Mouse (Mus musculus) kidney, postnatal 0 days (tissue): ENCODE measurements around the gene Abhd6. TPM values are rescaled to one million over a fixed set of nuclear protein-coding genes. Genes with fewer than 3 reads are reported as not detected.

Source experiments
- ATAC-seq: fragments of 200-750 bp; cut with Nextera tagmentation; replicated peaks from 2 replicates; pipeline ENCODE4 v1.8.0; 2017; ENCODE audit warnings: low read depth, moderate number of reproducible peaks, moderate TSS enrichment, moderate library complexity; ENCODE audit not compliant: low FRiP score
- DNase-seq: peaks from one replicate; pipeline ENCODE4 v3.0.0-alpha.2; 2016; ENCODE audit warnings: low spot score
- H3K27ac ChIP-seq: fragments of 300-500 bp; sonication (generic); 2 replicates; pipeline ENCODE4 v1.5.1; 2014; ENCODE audit warnings: mild to moderate bottlenecking
- H3K27me3 ChIP-seq: fragments of 300-500 bp; sonication (generic); 2 replicates; pipeline ENCODE4 v1.6.1; 2014; ENCODE audit warnings: low read length, mixed read lengths; ENCODE audit not compliant: insufficient read depth
- H3K36me3 ChIP-seq: fragments of 300-500 bp; sonication (generic); 2 replicates; pipeline ENCODE4 v1.6.1; 2014; ENCODE audit warnings: low read length, mixed read lengths; ENCODE audit not compliant: insufficient read depth
- H3K4me1 ChIP-seq: fragments of 300-500 bp; sonication (generic); replicated peaks from 2 replicates; pipeline ENCODE4 v1.6.1; 2014; ENCODE audit warnings: antibody characterized with exemption, low read length, mixed read lengths; ENCODE audit not compliant: insufficient read depth
- H3K4me2 ChIP-seq: fragments of 300-500 bp; sonication (generic); 2 replicates; pipeline ENCODE4 v1.6.1; 2014; ENCODE audit warnings: mild to moderate bottlenecking, low read length, moderate library complexity, mixed read lengths
- H3K4me3 ChIP-seq: fragments of 300-500 bp; sonication (generic); replicated peaks from 2 replicates; pipeline ENCODE4 v1.5.1; 2014; ENCODE audit warnings: low read depth, low read length
- H3K9ac ChIP-seq: fragments of 300-500 bp; sonication (generic); 2 replicates; pipeline ENCODE4 v1.6.1; 2014; ENCODE audit warnings: low read depth, low read length
- H3K9me3 ChIP-seq: fragments of 300-500 bp; sonication (generic); replicated peaks from 2 replicates; pipeline ENCODE4 v1.6.1; 2016; ENCODE audit warnings: low read length, inconsistent platforms, mixed read lengths
- CTCF ChIP-seq: IDR thresholded peaks from 2 replicates; pipeline ENCODE4 v1.5.1; 2016; ENCODE audit warnings: antibody characterized with exemption, low read depth, mild to moderate bottlenecking, moderate library complexity
- WGBS: fragments of 180-500 bp; shearing (Covaris S2); extraction: QIAGEN DNeasy Blood & Tissue Kit; methylation state at CpG from one replicate; pipeline ENCODE4 v1.1.7; 2014; 5-methylcytosine and 5-hydroxymethylcytosine counted together
- polyA plus RNA-seq: library from polyadenylated mRNA; unstranded; fragments of >200 nt; fragmentation: Nextera tagmentation; extraction: Ambion mirVana; gene quantifications from 2 replicates; pipeline ENCODE4 v1.2.1, GENCODE M21; 2015

Gene Abhd6
- polyA plus RNA-seq, 1 experiment from 2014 or later, result 41.6 TPM

DNA sequence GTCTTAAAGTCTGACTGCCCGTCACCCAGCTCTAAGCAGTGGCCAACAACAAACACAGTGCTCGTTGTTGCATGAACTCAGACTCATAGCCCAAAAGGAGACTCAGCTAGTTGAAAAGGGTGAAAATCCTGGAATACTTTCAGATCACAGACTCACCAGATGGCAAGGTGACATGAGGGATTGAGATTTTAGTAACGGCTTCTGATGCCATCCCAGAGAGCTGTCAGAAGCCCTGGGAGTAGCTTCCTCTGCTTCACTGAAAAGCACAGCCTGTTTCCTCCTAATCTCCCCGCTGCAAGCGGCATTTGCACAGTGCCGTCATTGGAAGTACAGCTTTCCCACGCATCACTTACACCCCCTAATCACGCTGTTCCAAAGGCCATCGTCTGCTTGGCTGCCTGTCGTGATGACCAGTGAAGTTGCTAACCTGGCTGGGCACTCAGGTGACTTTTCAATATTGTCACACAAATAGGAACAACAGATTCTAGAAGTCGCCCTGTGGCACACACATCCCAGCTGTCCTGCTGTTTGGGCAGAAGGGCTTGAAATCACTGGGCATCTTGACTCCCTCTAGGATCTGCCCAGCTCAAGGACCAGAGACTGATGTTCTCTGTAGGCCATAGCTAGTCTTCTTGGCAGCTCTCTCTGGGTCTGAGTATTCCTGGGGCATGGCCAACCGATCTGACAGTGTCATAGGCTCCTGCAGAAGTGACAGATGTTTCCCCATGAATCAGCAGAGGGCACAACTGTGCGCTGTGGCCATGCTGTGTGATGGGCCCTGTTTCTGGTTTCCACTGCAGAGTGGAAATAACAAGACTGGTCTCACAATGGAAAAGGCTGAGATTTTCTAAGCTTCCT is 29.6 kb downstream of the Abhd6 start:
- ATAC-seq, result no peak
- DNase-seq, result no peak
- Histone ChIP-seq H3K9ac (no peak overlapping the region), H3K27ac (no peak overlapping the region), H3K27me3 (no peaks in the 10 kb centered on the region), H3K4me1 (no peaks in the 10 kb centered on the region), H3K4me2 (no peak overlapping the region), H3K4me3 (no peak overlapping the region), H3K9me3 (no peaks in the 10 kb centered on the region), H3K36me3 (no peaks in the 10 kb centered on the region)
- TF ChIP-seq CTCF, result no peak
- WGBS, result 60% methylated on average over 13 of the region's 13 CpGs

DNA sequence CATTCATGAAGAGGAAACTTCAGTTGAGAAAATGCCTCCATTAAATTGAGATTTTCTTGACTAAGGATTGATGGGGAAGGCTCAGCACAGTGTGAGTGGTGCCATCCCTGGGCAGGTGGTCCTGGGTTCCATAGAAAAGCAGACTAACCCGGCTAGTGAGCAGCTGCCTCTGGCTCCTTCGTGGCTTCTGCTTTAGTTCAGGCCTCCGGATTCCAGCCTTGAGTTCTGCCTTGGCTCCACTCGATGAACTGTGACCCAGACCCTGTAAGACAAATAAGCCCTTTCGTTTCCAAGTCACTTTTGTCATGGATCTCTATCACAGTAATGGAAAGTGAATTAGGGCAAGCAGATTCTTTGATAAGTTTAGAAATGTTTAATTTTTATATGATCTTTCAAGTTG is 31.9 kb downstream of the Abhd6 start:
- Histone ChIP-seq H3K9ac (no peak overlapping the region), H3K4me3 (no peak overlapping the region), H3K4me2 (no peak overlapping the region), H3K9me3 (no peaks in the 10 kb centered on the region), H3K36me3 (no peaks in the 10 kb centered on the region), H3K27ac (no peak overlapping the region), H3K4me1 (no peaks in the 10 kb centered on the region), H3K27me3 (no peaks in the 10 kb centered on the region)
- no peak for ATAC-seq
- DNase-seq, result no peak
- no peak for TF ChIP-seq CTCF
- 48% methylated on average over 5 of the region's 5 CpGs for WGBS

- Histone ChIP-seq H3K9me3 (no peaks in the 10 kb centered on the region), H3K36me3 (no peaks in the 10 kb centered on the region), H3K4me2 (no peak overlapping the region), H3K27ac (no peak overlapping the region), H3K9ac (no peak overlapping the region), H3K4me3 (no peak overlapping the region), H3K4me1 (no peaks in the 10 kb centered on the region), H3K27me3 (no peaks in the 10 kb centered on the region)
- no peak for ATAC-seq
- no peak for TF ChIP-seq CTCF
- DNase-seq, result no peak
- 91% methylated on average over 6 of the region's 6 CpGs for WGBS
These were observed 33.2 kb downstream of the Abhd6 start for GRCm38 (mm10) chr14:8035951-8036350.

- 79% methylated on average over 5 of the region's 5 CpGs for WGBS
- no peak overlapping the region for H3K4me3 ChIP-seq
- no peaks in the 10 kb centered on the region for H3K9me3 ChIP-seq
- no peaks in the 10 kb centered on the region for H3K36me3 ChIP-seq
- H3K9ac ChIP-seq, result no peak overlapping the region
- no peak for ATAC-seq
- no peak overlapping the region for H3K27ac ChIP-seq
- DNase-seq, result no peak
- no peak for TF ChIP-seq CTCF
- no peak overlapping the region for H3K4me2 ChIP-seq
- no peaks in the 10 kb centered on the region for H3K4me1 ChIP-seq
- no peaks in the 10 kb centered on the region for H3K27me3 ChIP-seq
These were observed 33.7 kb downstream of the Abhd6 start for GRCm38 (mm10) chr14:8036406-8036805.

DNA sequence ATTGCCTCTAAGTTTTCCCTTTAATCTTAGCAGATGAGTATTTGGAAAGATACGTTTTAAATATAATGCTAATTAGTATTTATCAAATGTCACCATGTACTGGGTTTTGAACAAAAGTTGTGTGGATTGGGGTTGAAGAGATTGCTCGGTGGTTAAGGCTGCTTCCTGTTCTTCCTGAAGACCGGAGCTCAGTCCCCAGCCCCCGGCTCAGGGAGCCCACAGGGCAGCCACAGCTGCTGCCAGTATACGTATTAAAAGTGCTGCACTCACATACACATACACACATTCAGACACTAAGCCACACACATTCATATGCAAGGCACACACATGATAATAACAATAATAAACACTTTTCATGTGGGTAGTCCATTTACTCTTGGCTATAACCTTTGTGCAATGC is 35.4 kb downstream of the Abhd6 start:
- H3K36me3 ChIP-seq, result 0 out of 2 replicates have a peak, but pooled peaks cover 3% of the 10 kb centered on the region
- DNase-seq (no peak), ATAC-seq (no peak)
- H3K27me3 ChIP-seq, result no peaks in the 10 kb centered on the region
- no peak overlapping the region for H3K9ac ChIP-seq
- H3K4me1 ChIP-seq, result no peaks in the 10 kb centered on the region
- H3K9me3 ChIP-seq, result no peaks in the 10 kb centered on the region
- 84% methylated on average over 5 of the region's 5 CpGs for WGBS
- H3K4me3 ChIP-seq, result no peak overlapping the region
- H3K27ac ChIP-seq, result no peak overlapping the region
- TF ChIP-seq CTCF, result no peak
- no peak overlapping the region for H3K4me2 ChIP-seq

DNA sequence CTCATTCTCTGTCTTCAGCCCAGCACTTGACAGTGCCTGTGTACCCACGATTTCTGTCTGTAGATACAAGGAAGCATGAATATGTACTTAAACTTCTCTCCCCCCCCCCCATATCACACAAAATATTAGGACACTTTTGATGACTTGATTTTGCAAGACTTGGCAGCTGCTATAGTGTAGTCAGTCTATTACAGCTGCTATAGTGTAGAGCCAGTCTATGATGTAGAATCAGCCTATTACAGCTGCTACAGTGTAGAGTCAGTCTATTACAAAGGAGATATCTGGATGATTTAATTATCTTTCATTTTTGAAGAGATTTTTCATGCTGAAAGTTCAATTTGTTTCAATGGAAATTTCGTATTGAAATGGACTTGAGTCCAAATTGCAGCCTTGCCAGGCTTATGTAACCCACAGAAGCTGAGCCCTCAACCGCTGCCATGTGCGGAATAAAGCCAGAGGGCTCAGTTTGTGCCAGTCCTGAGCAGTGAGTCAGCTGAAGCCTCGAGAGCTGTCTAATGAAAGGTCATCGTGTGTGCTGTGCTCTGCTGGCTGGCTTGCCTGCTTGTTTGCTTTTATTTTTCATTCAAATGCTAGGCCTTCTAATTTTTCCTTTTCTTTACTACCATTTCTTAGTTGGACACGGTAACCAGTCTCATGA is 36.2 kb downstream of the Abhd6 start:
- H3K27me3 ChIP-seq, result no peaks in the 10 kb centered on the region
- TF ChIP-seq CTCF, result no peak
- H3K4me2 ChIP-seq, result no peak overlapping the region
- DNase-seq (no peak), ATAC-seq (no peak)
- no peak overlapping the region for H3K4me3 ChIP-seq
- H3K36me3 ChIP-seq, result 0 out of 2 replicates have a peak, but pooled peaks cover 4% of the 10 kb centered on the region
- H3K9me3 ChIP-seq, result no peaks in the 10 kb centered on the region
- no peaks in the 10 kb centered on the region for H3K4me1 ChIP-seq
- no peak overlapping the region for H3K9ac ChIP-seq
- WGBS, result 85% methylated on average over 7 of the region's 7 CpGs
- H3K27ac ChIP-seq, result no peak overlapping the region
